Mouse (Mus musculus): ENCODE measurements around the gene Atp12a. TPM values are rescaled to one million over a fixed set of nuclear protein-coding genes. Genes with fewer than 3 reads are reported as not detected.

The Atp12a gene
- total RNA-seq, 1 experiment = 2.1 TPM

DNA sequence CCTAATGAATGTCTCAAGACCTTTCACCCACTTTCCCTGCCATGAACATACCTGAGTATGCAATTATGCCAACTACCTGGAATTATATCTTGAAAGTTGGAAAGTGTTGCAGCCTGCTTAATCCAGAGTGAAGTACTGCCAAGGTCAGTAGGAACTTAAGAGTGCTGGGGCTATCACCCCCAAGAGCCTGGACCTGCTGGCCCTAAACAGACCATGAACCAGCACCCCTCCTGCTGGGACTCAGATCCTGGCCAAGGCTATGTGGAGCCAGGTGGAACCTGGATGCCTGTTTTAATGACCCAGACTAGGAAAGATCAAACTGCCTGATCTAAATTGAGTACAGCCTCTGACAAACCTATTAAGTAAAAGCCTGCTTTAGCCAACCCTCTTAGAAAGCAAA, 31.2 kb upstream of the Atp12a start:
- Histone ChIP-seq H3K27ac (ENCODE audit: insufficient read depth, low read depth, low read length, poor library complexity, severe bottlenecking) (no peak overlapping the region), H3K36me3 (ENCODE audit: control insufficient read depth, insufficient read depth, low read length, poor library complexity, severe bottlenecking) (no peaks in the 10 kb centered on the region), H3K4me1 (ENCODE audit: control insufficient read depth in 2 of 2, insufficient read depth in 2 of 2, low read length in 2 of 2, poor library complexity in 1 of 2) (peaks cover 0 to 2% of the 10 kb centered on the region in 2 experiments; a peak in 1 of 4 replicates), H3K9me3 (ENCODE audit: control insufficient read depth, insufficient read depth, low read depth, low read length) (no peaks in the 10 kb centered on the region), H3K4me3 (ENCODE audit: insufficient read depth in 1 of 2, low read depth in 1 of 2, low read length in 2 of 2, poor library complexity in 1 of 2, severe bottlenecking in 1 of 2) (no peak overlapping the region), H3K9ac (ENCODE audit: insufficient read depth, low read depth, low read length, poor library complexity, severe bottlenecking) (no peak overlapping the region)
- TF ChIP-seq MAFK (IDR thresholded peaks at IDR 0.05; ENCODE audit: insufficient read depth, low read depth, low read length) (no peak), CHD2 (IDR thresholded peaks at IDR 0.05; ENCODE audit: low read depth, low read length) (no peak), HCFC1 (IDR thresholded peaks at IDR 0.05; ENCODE audit: borderline replicate concordance, insufficient read depth, low read length) (no peak), ZC3H11A (IDR thresholded peaks at IDR 0.05; ENCODE audit: borderline replicate concordance, low read depth, low read length) (no peak)
- in situ Hi-C loops (cut with MboI; ENCODE audit: low sequenced_read_pairs in 2 of 2, unreplicated experiment in 2 of 2) = no loop called here
- DNase-seq (ENCODE audit: low read depth, low spot score) = no peak

DNA sequence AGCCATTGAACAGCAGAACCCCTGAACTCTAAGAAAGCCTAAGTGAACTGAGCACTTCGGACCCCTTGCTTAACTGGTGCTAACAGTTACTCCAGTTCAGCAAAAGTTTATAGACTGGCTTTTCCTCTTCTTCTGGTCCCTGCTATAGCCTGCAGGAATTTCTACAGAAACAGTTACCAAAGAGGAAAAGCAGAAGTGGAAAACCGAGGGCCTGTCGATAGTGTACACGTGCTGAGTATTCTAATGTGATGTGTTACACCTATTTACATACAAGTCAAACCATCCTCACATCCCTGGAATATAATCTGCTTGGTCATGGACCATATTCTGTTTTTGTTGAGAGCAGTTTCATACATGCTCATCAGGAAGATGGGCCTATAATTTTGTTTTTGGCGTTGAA, 30.4 kb upstream of the Atp12a start:
- DNase-seq (ENCODE audit: low read depth, low spot score) = no peak
- H3K9me3 ChIP-seq (ENCODE audit: control insufficient read depth, insufficient read depth, low read depth, low read length) = no peaks in the 10 kb centered on the region
- H3K27ac ChIP-seq (ENCODE audit: insufficient read depth, low read depth, low read length, poor library complexity, severe bottlenecking) = no peak overlapping the region
- H3K4me3 ChIP-seq (ENCODE audit: insufficient read depth in 1 of 2, low read depth in 1 of 2, low read length in 2 of 2, poor library complexity in 1 of 2, severe bottlenecking in 1 of 2) = no peak overlapping the region
- H3K9ac ChIP-seq (ENCODE audit: insufficient read depth, low read depth, low read length, poor library complexity, severe bottlenecking) = no peak overlapping the region
- no peaks in the 10 kb centered on the region for H3K36me3 ChIP-seq (ENCODE audit: control insufficient read depth, insufficient read depth, low read length, poor library complexity, severe bottlenecking)
- TF ChIP-seq ZC3H11A (IDR thresholded peaks at IDR 0.05; ENCODE audit: borderline replicate concordance, low read depth, low read length) (no peak), CHD2 (IDR thresholded peaks at IDR 0.05; ENCODE audit: low read depth, low read length) (no peak), MAFK (IDR thresholded peaks at IDR 0.05; ENCODE audit: insufficient read depth, low read depth, low read length) (no peak), ZNF384 (IDR thresholded peaks at IDR 0.05; ENCODE audit: low read depth, low read length) (no peak), HCFC1 (IDR thresholded peaks at IDR 0.05; ENCODE audit: borderline replicate concordance, insufficient read depth, low read length) (no peak)
- in situ Hi-C loops (cut with MboI; ENCODE audit: low sequenced_read_pairs in 2 of 2, unreplicated experiment in 2 of 2) = no loop called here
- H3K4me1 ChIP-seq (ENCODE audit: control insufficient read depth in 2 of 2, insufficient read depth in 2 of 2, low read length in 2 of 2, poor library complexity in 1 of 2) = peaks cover 0 to 2% of the 10 kb centered on the region in 2 experiments; a peak in 1 of 4 replicates

DNA sequence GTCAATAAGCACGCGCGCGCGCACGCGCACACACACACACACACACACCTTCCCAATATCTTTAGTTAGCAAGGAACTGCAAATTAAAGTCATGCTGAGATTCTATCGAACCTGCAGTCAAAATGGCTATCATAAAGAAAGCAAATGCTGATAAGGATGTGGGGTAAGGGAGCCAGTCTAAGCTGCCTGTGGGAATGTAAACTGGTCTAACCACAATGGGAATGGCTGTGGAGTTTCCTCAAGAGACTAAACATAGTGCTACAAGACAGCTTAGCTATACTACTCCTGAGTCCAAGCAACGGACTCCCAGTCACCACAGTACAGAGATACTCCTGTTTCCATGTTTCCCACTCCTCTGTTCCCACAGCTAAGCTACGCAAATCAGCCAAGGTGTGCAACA, 28.8 kb upstream of the Atp12a start:
- H3K36me3 ChIP-seq (ENCODE audit: control insufficient read depth, insufficient read depth, low read length, poor library complexity, severe bottlenecking) = no peaks in the 10 kb centered on the region
- TF ChIP-seq CHD2 (IDR thresholded peaks at IDR 0.05; ENCODE audit: low read depth, low read length) = no peak
- TF ChIP-seq MAFK (IDR thresholded peaks at IDR 0.05; ENCODE audit: insufficient read depth, low read depth, low read length) = no peak
- TF ChIP-seq HCFC1 (IDR thresholded peaks at IDR 0.05; ENCODE audit: borderline replicate concordance, insufficient read depth, low read length) = no peak
- no peak for TF ChIP-seq ZNF384 (IDR thresholded peaks at IDR 0.05; ENCODE audit: low read depth, low read length)
- TF ChIP-seq ZC3H11A (IDR thresholded peaks at IDR 0.05; ENCODE audit: borderline replicate concordance, low read depth, low read length) = no peak
- no peak overlapping the region for H3K27ac ChIP-seq (ENCODE audit: insufficient read depth, low read depth, low read length, poor library complexity, severe bottlenecking)
- H3K4me1 ChIP-seq (ENCODE audit: control insufficient read depth in 2 of 2, insufficient read depth in 2 of 2, low read length in 2 of 2, poor library complexity in 1 of 2) = peaks cover 0 to 2% of the 10 kb centered on the region in 2 experiments; a peak in 1 of 4 replicates
- no peaks in the 10 kb centered on the region for H3K9me3 ChIP-seq (ENCODE audit: control insufficient read depth, insufficient read depth, low read depth, low read length)
- no peak overlapping the region for H3K4me3 ChIP-seq (ENCODE audit: insufficient read depth in 1 of 2, low read depth in 1 of 2, low read length in 2 of 2, poor library complexity in 1 of 2, severe bottlenecking in 1 of 2)
- no peak overlapping the region for H3K9ac ChIP-seq (ENCODE audit: insufficient read depth, low read depth, low read length, poor library complexity, severe bottlenecking)
- DNase-seq (ENCODE audit: low read depth, low spot score) = no peak
- in situ Hi-C loops (cut with MboI; ENCODE audit: low sequenced_read_pairs in 2 of 2, unreplicated experiment in 2 of 2) = no loop called here

DNA sequence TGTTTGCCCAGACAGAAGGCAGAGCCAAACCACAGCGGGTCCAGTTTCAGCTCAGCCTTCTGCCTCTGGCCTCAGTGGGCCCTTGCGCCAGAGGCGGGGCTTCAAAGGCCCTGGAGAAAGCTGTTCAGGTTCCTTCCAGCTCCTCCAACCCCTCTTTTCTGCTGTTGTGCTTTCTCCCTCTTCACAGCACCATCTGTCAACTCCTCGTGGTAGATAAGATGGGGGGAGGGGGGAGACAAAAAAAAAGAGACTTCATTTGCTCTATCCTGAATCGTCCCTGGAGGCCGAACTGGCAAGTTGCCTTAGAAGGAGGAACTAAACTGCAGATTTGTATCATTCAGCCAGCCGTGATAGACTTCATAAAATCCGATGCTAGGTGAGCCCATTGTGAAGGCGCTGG, 27.8 kb upstream of the Atp12a start:
- TF ChIP-seq CHD2 (IDR thresholded peaks at IDR 0.05; ENCODE audit: low read depth, low read length) (no peak), HCFC1 (IDR thresholded peaks at IDR 0.05; ENCODE audit: borderline replicate concordance, insufficient read depth, low read length) (no peak), ZC3H11A (IDR thresholded peaks at IDR 0.05; ENCODE audit: borderline replicate concordance, low read depth, low read length) (no peak), MAFK (IDR thresholded peaks at IDR 0.05; ENCODE audit: insufficient read depth, low read depth, low read length) (no peak), ZNF384 (IDR thresholded peaks at IDR 0.05; ENCODE audit: low read depth, low read length) (no peak)
- Histone ChIP-seq H3K27ac (ENCODE audit: insufficient read depth, low read depth, low read length, poor library complexity, severe bottlenecking) (no peak overlapping the region), H3K4me3 (ENCODE audit: insufficient read depth in 1 of 2, low read depth in 1 of 2, low read length in 2 of 2, poor library complexity in 1 of 2, severe bottlenecking in 1 of 2) (no peak overlapping the region), H3K9ac (ENCODE audit: insufficient read depth, low read depth, low read length, poor library complexity, severe bottlenecking) (no peak overlapping the region), H3K36me3 (ENCODE audit: control insufficient read depth, insufficient read depth, low read length, poor library complexity, severe bottlenecking) (no peaks in the 10 kb centered on the region), H3K9me3 (ENCODE audit: control insufficient read depth, insufficient read depth, low read depth, low read length) (no peaks in the 10 kb centered on the region), H3K4me1 (ENCODE audit: control insufficient read depth in 2 of 2, insufficient read depth in 2 of 2, low read length in 2 of 2, poor library complexity in 1 of 2) (peaks cover 0 to 2% of the 10 kb centered on the region in 2 experiments; a peak in 1 of 4 replicates)
- DNase-seq (ENCODE audit: low read depth, low spot score) = no peak
- in situ Hi-C loops (cut with MboI; ENCODE audit: low sequenced_read_pairs in 2 of 2, unreplicated experiment in 2 of 2) = no loop called here

DNA sequence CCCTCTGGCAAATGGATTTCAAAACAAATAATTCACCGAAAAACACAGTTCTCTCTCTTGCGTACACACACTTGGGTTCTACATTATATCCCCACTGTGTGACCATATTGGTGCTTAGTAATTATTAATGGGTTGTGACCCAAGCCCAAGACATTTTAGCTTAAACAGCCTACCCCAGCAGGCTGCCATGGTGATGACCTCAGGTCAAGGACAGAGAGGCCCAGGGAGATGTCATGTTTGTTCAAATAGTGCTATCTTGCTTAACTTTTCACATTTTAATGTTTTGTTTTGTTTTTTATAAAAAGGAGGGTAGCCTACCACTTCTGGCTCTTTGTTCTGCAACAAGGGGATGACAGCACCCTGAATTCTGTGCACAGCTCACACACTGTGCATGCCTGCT, 27.2 kb upstream of the Atp12a start:
- Histone ChIP-seq H3K4me1 (ENCODE audit: control insufficient read depth in 2 of 2, insufficient read depth in 2 of 2, low read length in 2 of 2, poor library complexity in 1 of 2) (peaks cover 0 to 2% of the 10 kb centered on the region in 2 experiments; a peak in 1 of 4 replicates), H3K36me3 (ENCODE audit: control insufficient read depth, insufficient read depth, low read length, poor library complexity, severe bottlenecking) (no peaks in the 10 kb centered on the region), H3K27ac (ENCODE audit: insufficient read depth, low read depth, low read length, poor library complexity, severe bottlenecking) (no peak overlapping the region), H3K4me3 (ENCODE audit: insufficient read depth in 1 of 2, low read depth in 1 of 2, low read length in 2 of 2, poor library complexity in 1 of 2, severe bottlenecking in 1 of 2) (no peak overlapping the region), H3K9me3 (ENCODE audit: control insufficient read depth, insufficient read depth, low read depth, low read length) (no peaks in the 10 kb centered on the region), H3K9ac (ENCODE audit: insufficient read depth, low read depth, low read length, poor library complexity, severe bottlenecking) (no peak overlapping the region)
- in situ Hi-C loops (cut with MboI; ENCODE audit: low sequenced_read_pairs in 2 of 2, unreplicated experiment in 2 of 2) = no loop called here
- TF ChIP-seq ZNF384 (IDR thresholded peaks at IDR 0.05; ENCODE audit: low read depth, low read length) (no peak), HCFC1 (IDR thresholded peaks at IDR 0.05; ENCODE audit: borderline replicate concordance, insufficient read depth, low read length) (no peak), CHD2 (IDR thresholded peaks at IDR 0.05; ENCODE audit: low read depth, low read length) (no peak), MAFK (IDR thresholded peaks at IDR 0.05; ENCODE audit: insufficient read depth, low read depth, low read length) (no peak), ZC3H11A (IDR thresholded peaks at IDR 0.05; ENCODE audit: borderline replicate concordance, low read depth, low read length) (no peak)
- no peak for DNase-seq (ENCODE audit: low read depth, low spot score)

All from ES-E14 (cell line).